Mouse (Mus musculus) lung, postnatal 0 days (tissue): ENCODE results near the gene Apon. TPM values are rescaled to one million over a fixed set of nuclear protein-coding genes. Genes with fewer than 3 reads are reported as not detected.
A peak's percentile ranks its signal among the peaks of the same experiment; 100 is the strongest.
"Not testable (repeated sequence)": the region's sequence is repeated elsewhere in the genome, so short reads cannot be mapped to it uniquely, and the experiment has no call there.

Experiments used
- ATAC-seq: fragments of 200-750 bp; cut with Nextera tagmentation; 2 replicates; pipeline ENCODE4 v1.8.0; 2017; ENCODE audit warnings: moderate library complexity
- DNase-seq: peaks from one replicate; pipeline ENCODE4 v3.0.0-alpha.2; 2016; ENCODE audit warnings: low spot score
- H3K27ac ChIP-seq: fragments of 300-500 bp; sonication (generic); 2 replicates; pipeline ENCODE4 v1.5.1; 2014; ENCODE audit warnings: antibody characterized with exemption, mild to moderate bottlenecking, low read length, mixed read lengths
- H3K27me3 ChIP-seq: fragments of 300-500 bp; sonication (generic); replicated peaks from 2 replicates; pipeline ENCODE4 v1.6.1; 2014; ENCODE audit warnings: low read length, mixed read lengths; ENCODE audit not compliant: insufficient read depth
- H3K36me3 ChIP-seq: fragments of 300-500 bp; sonication (generic); 2 replicates; pipeline ENCODE4 v1.6.1; 2014; ENCODE audit warnings: low read length, mixed read lengths; ENCODE audit not compliant: insufficient read depth
- H3K4me1 ChIP-seq: fragments of 300-500 bp; sonication (generic); 2 replicates; pipeline ENCODE4 v1.6.1; 2014; ENCODE audit warnings: antibody characterized with exemption, low read depth, low read length, mixed read lengths; ENCODE audit not compliant: insufficient read depth
- H3K4me2 ChIP-seq: fragments of 300-500 bp; sonication (generic); replicated peaks from 2 replicates; pipeline ENCODE4 v1.6.1; 2014; ENCODE audit warnings: low read depth, mild to moderate bottlenecking, low read length, moderate library complexity, mixed read lengths
- H3K4me3 ChIP-seq: fragments of 300-500 bp; sonication (generic); 2 replicates; pipeline ENCODE4 v1.5.1; 2014; ENCODE audit warnings: low read depth, low read length
- H3K9ac ChIP-seq: fragments of 300-500 bp; sonication (generic); replicated peaks from 2 replicates; pipeline ENCODE4 v1.6.1; 2014; ENCODE audit warnings: low read depth, mild to moderate bottlenecking
- H3K9me3 ChIP-seq: fragments of 300-500 bp; sonication (generic); 2 replicates; pipeline ENCODE4 v1.6.1; 2016; ENCODE audit warnings: low read length, mixed read lengths
- CTCF ChIP-seq: IDR thresholded peaks from 2 replicates; pipeline ENCODE4 v1.5.1; 2016; ENCODE audit warnings: antibody characterized with exemption, mild to moderate bottlenecking
- EP300 ChIP-seq: IDR thresholded peaks from 2 replicates; pipeline ENCODE4 v1.6.1; 2016; ENCODE audit warnings: antibody characterized with exemption, mild to moderate bottlenecking, control low read depth
- WGBS: fragments of 180-500 bp; shearing (Covaris S2); extraction: QIAGEN DNeasy Blood & Tissue Kit; methylation state at CpG from one replicate; pipeline ENCODE4 v1.1.7; 2014; 5-methylcytosine and 5-hydroxymethylcytosine counted together
- polyA plus RNA-seq: library from polyadenylated mRNA; unstranded; fragments of >200 nt; fragmentation: Nextera tagmentation; extraction: Ambion mirVana; gene quantifications from 2 replicates; pipeline ENCODE4 v1.2.1, GENCODE M21; 2015

The Apon gene
- polyA plus RNA-seq, 1 experiment from 2014 or later, result not detected

DNA sequence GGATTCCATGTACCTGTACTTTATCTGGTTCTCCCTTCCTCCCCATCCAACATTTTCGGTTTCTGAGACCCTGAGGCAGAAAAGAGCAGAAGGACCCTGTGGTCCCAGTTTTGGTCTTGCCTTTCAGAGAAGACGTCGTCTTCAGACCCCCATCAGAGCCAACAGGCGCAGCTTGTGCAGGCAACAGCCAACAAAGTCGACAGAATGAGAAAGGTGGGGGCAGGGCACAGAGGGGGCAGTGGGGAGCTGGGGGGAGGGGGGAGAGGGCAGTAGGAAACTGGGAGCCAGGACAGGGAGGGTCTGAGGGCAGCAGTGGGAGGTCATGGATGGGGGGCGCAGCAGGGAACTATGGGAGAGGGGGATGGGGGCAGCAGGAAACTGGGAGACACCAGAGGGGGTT lies 24.3 kb downstream of the Apon start:
- H3K27me3 ChIP-seq, result no peaks in the 10 kb centered on the region
- H3K4me3 ChIP-seq, result no peak overlapping the region
- H3K27ac ChIP-seq, result no peak overlapping the region
- H3K36me3 ChIP-seq, result peaks cover 15% of the 10 kb centered on the region; the same call in 1 of the 2 replicates
- WGBS, result 64% methylated on average over 6 of the region's 6 CpGs
- H3K9ac ChIP-seq, result no peak overlapping the region
- ATAC-seq (no peak), DNase-seq (no peak)
- H3K4me1 ChIP-seq, result no peaks in the 10 kb centered on the region
- H3K4me2 ChIP-seq, result no peak overlapping the region
- TF ChIP-seq CTCF (no peak), EP300 (no peak)
- no peaks in the 10 kb centered on the region for H3K9me3 ChIP-seq

DNA sequence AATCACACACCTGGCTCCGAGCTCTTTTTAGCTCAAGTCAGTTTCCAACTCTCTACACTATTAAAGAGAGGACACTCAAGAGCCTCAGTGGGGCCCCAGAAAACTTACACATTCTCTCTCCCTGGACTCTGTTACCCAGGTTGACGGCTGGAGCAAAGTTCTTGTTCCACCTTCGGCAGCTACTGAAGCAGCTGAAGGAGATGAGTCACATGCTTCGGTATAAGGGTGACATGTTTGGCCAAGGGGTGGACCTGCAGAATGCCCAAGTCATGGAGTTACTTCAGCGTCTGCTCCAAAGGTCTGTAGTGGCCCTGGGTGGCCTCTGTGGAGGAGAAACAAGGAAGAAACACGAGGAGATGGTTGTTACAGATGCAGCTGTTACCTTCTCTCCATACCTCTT lies 27.0 kb downstream of the Apon start:
- no peak for ATAC-seq
- DNase-seq, result no peak
- H3K4me2 ChIP-seq, result no peak overlapping the region
- no peak for TF ChIP-seq EP300
- TF ChIP-seq CTCF, result no peak
- H3K36me3 ChIP-seq, result peaks cover 29% of the 10 kb centered on the region; the same call in 1 of the 2 replicates
- no peak overlapping the region for H3K27ac ChIP-seq
- H3K9ac ChIP-seq, result no peak overlapping the region
- 68% methylated on average over 6 of the region's 6 CpGs for WGBS
- no peaks in the 10 kb centered on the region for H3K27me3 ChIP-seq
- no peak overlapping the region for H3K4me3 ChIP-seq
- H3K4me1 ChIP-seq, result no peaks in the 10 kb centered on the region
- no peaks in the 10 kb centered on the region for H3K9me3 ChIP-seq

DNA sequence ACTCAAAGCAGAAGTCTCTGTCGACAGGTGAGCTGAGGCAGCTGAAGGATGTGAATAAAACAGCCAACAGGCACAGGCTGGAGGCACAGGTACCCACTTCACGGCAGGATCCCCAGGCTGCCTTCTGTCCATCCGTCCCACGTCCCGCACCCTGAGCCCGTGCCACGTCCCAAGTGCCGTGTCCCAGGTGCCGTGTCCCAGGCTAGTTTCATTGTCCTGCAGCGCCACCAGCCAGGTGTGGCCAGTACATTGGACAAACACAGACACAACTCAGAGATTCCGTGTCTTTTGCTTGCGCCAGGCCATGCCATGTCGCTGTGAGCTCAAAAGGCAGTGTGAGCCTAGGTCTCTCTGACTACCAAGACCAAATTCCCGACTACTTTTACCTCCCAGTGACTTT lies 27.8 kb downstream of the Apon start:
- no peak overlapping the region for H3K4me3 ChIP-seq
- H3K4me2 ChIP-seq, result no peak overlapping the region
- TF ChIP-seq CTCF, result no peak
- no peak for TF ChIP-seq EP300
- DNase-seq, result no peak
- no peak overlapping the region for H3K27ac ChIP-seq
- ATAC-seq, result no peak
- H3K9me3 ChIP-seq, result no peaks in the 10 kb centered on the region
- WGBS, result 88% methylated on average over 14 of the region's 14 CpGs
- no peaks in the 10 kb centered on the region for H3K27me3 ChIP-seq
- H3K4me1 ChIP-seq, result no peaks in the 10 kb centered on the region
- H3K36me3 ChIP-seq, result peaks cover 30% of the 10 kb centered on the region; the same call in 1 of the 2 replicates
- no peak overlapping the region for H3K9ac ChIP-seq

DNA sequence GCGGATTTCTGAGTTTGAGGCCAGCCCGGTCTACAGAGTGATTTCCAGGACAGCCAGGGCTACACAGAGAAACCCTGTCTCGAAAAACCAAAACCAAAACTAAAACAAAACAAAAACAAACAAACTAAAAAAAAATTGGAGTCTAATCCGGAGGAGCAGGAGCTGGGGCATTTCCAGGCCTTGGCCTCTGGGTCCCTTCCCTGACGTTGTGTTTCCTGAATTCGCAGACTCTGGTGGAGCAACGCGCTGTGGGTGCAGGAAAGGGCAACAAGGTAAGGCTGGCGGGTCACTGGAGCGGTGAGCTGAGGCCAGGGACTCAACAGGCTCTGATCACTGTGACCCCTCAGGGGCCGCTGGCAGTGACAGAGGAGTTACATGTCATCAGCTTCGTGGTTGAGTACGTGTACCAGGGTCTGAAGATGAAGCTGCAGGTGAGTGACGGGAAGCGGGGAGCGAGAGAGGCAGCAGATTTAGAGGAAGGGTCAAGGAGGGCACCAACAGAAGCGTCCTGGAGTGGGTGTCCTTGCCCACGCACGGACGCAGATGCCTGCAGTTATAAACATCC lies 29.1 kb downstream of the Apon start:
- Histone ChIP-seq H3K36me3 (peaks cover 25% of the 10 kb centered on the region; the same call in 1 of the 2 replicates), H3K9ac (no peak overlapping the region), H3K4me1 (no peaks in the 10 kb centered on the region), H3K27me3 (no peaks in the 10 kb centered on the region), H3K4me2 (no peak overlapping the region), H3K27ac (no peak overlapping the region), H3K9me3 (no peaks in the 10 kb centered on the region), H3K4me3 (no peak overlapping the region)
- WGBS, result 83% methylated on average over 20 of the region's 20 CpGs
- DNase-seq (no peak), ATAC-seq (no peak)
- TF ChIP-seq CTCF (no peak), EP300 (no peak)

DNA sequence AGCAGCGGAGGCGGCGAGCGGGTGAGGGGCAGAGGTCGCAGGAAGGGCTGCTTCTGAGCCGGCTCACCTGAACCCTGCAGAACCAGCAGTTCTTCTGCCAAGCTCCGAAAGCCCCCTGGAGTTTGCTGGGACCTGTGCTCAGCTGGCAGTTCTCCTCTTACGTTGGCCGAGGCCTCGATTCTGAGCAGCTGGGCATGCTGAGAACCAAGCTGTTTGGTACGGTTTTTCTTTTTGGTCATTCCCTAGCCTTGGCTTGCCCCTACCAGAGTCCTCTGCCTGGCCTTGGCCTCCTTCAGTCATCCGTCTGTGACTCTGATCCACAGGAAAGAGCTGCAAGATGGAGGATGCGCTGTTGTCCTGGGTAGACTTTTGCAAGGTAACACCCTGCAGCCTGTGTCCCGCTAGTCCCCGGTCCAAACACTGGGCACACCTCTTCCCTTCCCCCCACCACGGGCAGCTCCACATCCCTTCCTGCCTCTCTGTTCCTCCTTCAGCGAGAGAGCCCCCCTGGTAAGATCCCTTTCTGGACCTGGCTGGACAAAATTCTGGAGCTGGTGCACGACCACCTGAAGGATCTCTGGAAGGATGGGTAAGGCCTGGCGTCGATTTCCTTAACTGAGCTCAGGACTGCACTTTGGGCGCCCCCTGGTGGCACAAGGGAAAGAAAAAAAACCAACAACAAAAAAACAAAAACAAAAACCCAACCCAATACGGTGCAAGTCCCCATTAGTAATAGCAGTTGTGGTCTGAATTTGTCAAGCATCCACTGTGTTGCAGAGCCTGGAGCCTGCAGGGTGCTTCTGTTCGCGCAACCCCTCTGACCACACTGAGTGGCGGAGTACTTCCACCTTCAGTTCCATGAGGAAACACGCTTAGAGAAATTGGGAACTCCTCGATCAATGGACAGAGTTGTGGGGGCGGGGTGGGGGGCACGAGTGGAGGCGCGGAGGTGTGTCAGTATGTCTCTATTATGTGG lies 30.0 kb downstream of the Apon start:
- TF ChIP-seq CTCF (peak; percentile 76), EP300 (no peak)
- WGBS, result 61% methylated on average over 31 of the region's 31 CpGs
- H3K4me2 ChIP-seq, result no peak overlapping the region
- H3K27me3 ChIP-seq, result no peaks in the 10 kb centered on the region
- no peak overlapping the region for H3K27ac ChIP-seq
- DNase-seq (peak; percentile 73), ATAC-seq (0 out of 2 replicates have a peak, but pooled peaks have one; percentile 30)
- H3K4me3 ChIP-seq, result no peak overlapping the region
- H3K36me3 ChIP-seq, result peaks cover 33% of the 10 kb centered on the region; the same call in 1 of the 2 replicates
- no peak overlapping the region for H3K9ac ChIP-seq
- no peaks in the 10 kb centered on the region for H3K9me3 ChIP-seq
- no peaks in the 10 kb centered on the region for H3K4me1 ChIP-seq

DNA sequence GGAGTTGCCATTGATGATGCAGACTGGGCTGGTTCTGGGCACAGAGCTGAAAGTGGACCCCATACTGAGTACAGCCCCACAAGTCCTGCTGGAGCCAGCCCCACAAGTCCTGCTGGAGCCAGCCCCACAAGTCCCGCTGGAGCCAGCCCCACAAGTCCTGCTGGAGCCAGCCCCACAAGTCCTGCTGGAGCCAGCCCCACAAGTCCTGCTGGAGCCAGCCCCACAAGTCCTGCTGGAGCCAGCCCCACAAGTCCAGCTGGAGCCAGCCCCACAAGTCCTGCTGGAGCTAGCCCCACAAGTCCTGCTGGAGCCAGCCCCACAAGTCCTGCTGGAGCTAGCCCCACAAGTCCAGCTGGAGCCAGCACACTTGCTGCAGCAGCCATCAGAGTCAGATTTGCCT lies 36.7 kb downstream of the Apon start:
- H3K9me3 ChIP-seq, H3K4me2 ChIP-seq, ATAC-seq, H3K9ac ChIP-seq, H3K4me3 ChIP-seq, H3K4me1 ChIP-seq, H3K27me3 ChIP-seq, DNase-seq, H3K27ac ChIP-seq: not testable (repeated sequence)
- 76% methylated on average over 1 of the region's 1 CpGs for WGBS
- H3K36me3 ChIP-seq, result peaks cover 44% of the 10 kb centered on the region
